21 mouse cellular contexts compared by ENCODE assay signal in genomic region chr6:67106493-67106892, GRCm38 (mm10).
DNase-seq lines count a peak whose midpoint lies in the region; ATAC-seq and TF ChIP-seq lines count a peak whose summit lies in the region.
"Had no signal": no experiment of that assay in that cellular context is flagged by ENCODE, and none has a peak within 500 bp of the region (broad histone marks: within the 10 kb centered on the region; RNA-seq: fewer than 3 reads in every experiment).

No protein-coding gene starts in this region.

- H3K27me3 ChIP-seq in intestine, embryonic 14.5 days (replicated peaks; ENCODE audit: control insufficient read depth, insufficient read depth, low read length) = no peaks in the 10 kb centered on the region
- H3K27me3 ChIP-seq in intestine, postnatal 0 days (replicated peaks; ENCODE audit: control insufficient read depth, insufficient read depth, low read length) = no peaks in the 10 kb centered on the region
- H3K27me3 ChIP-seq in C2C12 (ENCODE audit: control insufficient read depth, insufficient read depth, insufficient read length) = no peaks in the 10 kb centered on the region
- H3K27me3 ChIP-seq: forebrain, embryonic 13.5 days; liver, embryonic 15.5 days; midbrain, embryonic 13.5 days; neural tube, embryonic 13.5 days had no signal

- H3K4me1 ChIP-seq in intestine, embryonic 14.5 days (replicated peaks; ENCODE audit: control insufficient read depth, insufficient read depth, low read length) = 0 out of 2 replicates have a peak, but pooled peaks cover 5% of the 10 kb centered on the region
- no peaks in the 10 kb centered on the region; the same call in 1 of the 2 replicates for H3K4me1 ChIP-seq in intestine, postnatal 0 days (replicated peaks; ENCODE audit: control insufficient read depth, insufficient read depth, low read length)
- H3K4me1 ChIP-seq: forebrain, embryonic 13.5 days; midbrain, embryonic 13.5 days; neural tube, embryonic 13.5 days had no signal

- TF ChIP-seq CTCF in intestine, postnatal 0 days (IDR thresholded peaks at IDR 0.05; ENCODE audit: low read depth) = no peak
- no peak for TF ChIP-seq CTCF in C2C12 (IDR thresholded peaks at IDR 0.05; ENCODE audit: control insufficient read depth, insufficient read depth, insufficient read length)

- no peak overlapping the region for H3K4me2 ChIP-seq in intestine, embryonic 14.5 days (ENCODE audit: low read length)
- no peak overlapping the region for H3K4me2 ChIP-seq in intestine, postnatal 0 days (replicated peaks; ENCODE audit: low read depth)
- H3K4me2 ChIP-seq: forebrain, embryonic 13.5 days; heart, embryonic 15.5 days; liver, embryonic 15.5 days; midbrain, embryonic 13.5 days; neural tube, embryonic 13.5 days had no signal

- no peaks in the 10 kb centered on the region for H3K36me3 ChIP-seq in intestine, embryonic 14.5 days (ENCODE audit: control insufficient read depth, insufficient read depth, low read length)
- H3K36me3 ChIP-seq in intestine, postnatal 0 days (ENCODE audit: control insufficient read depth, insufficient read depth) = no peaks in the 10 kb centered on the region
- no peaks in the 10 kb centered on the region for H3K36me3 ChIP-seq in C2C12 (ENCODE audit: control insufficient read depth, insufficient read depth)
- H3K36me3 ChIP-seq: embryonic facial prominence, embryonic 10.5 days; G1E; heart, embryonic 15.5 days; liver, embryonic 15.5 days; midbrain, embryonic 13.5 days; neural tube, embryonic 13.5 days had no signal

- no peaks in the 10 kb centered on the region for H3K9me3 ChIP-seq in intestine, embryonic 14.5 days (ENCODE audit: control insufficient read depth, low read length)
- H3K9me3 ChIP-seq in intestine, postnatal 0 days (ENCODE audit: control insufficient read depth) = no peaks in the 10 kb centered on the region
- H3K9me3 ChIP-seq: embryonic facial prominence, embryonic 10.5 days; forebrain, embryonic 13.5 days; G1E; heart, embryonic 15.5 days; liver, embryonic 15.5 days; midbrain, embryonic 13.5 days; neural tube, embryonic 13.5 days had no signal

- peak; percentile 41 for DNase-seq in intestine, embryonic 14.5 days (ENCODE audit: low spot score)
- DNase-seq in 3134 (ENCODE audit: extremely low read depth, insufficient read length, low spot score) = peak; percentile 71
- DNase-seq in kidney, postnatal 14 days = peak; percentile 77
- DNase-seq in right cerebral cortex, postnatal 10 days (ENCODE audit: low spot score in 2 of 2) = no peak
- DNase-seq in left cerebral cortex, adult 9 months (ENCODE audit: low spot score in 2 of 2) = no peak
- DNase-seq: adrenal gland, postnatal 25 days; gastrocnemius, postnatal 14 days; heart, adult 2 months; heart, postnatal 4 days; right cerebral cortex, postnatal 14 days had no signal

- WGBS in intestine, embryonic 14.5 days = 87% methylated on average over 2 of the region's 2 CpGs
- WGBS in intestine, postnatal 0 days = 83% methylated on average over 2 of the region's 2 CpGs

- H3K27ac ChIP-seq in intestine, embryonic 14.5 days (ENCODE audit: low read depth) = no peak overlapping the region
- H3K27ac ChIP-seq in intestine, postnatal 0 days (ENCODE audit: low read depth, low read length) = no peak overlapping the region
- H3K27ac ChIP-seq: embryonic facial prominence, embryonic 10.5 days; forebrain, embryonic 13.5 days; heart, adult 2 months; heart, embryonic 15.5 days; liver, embryonic 15.5 days; midbrain, embryonic 13.5 days; neural tube, embryonic 13.5 days had no signal

- no peak overlapping the region for H3K9ac ChIP-seq in intestine, embryonic 14.5 days (ENCODE audit: low read length)
- H3K9ac ChIP-seq in intestine, postnatal 0 days (ENCODE audit: low read depth, low read length) = no peak overlapping the region
- H3K9ac ChIP-seq: forebrain, embryonic 13.5 days; heart, embryonic 15.5 days; liver, embryonic 15.5 days; midbrain, embryonic 13.5 days; neural tube, embryonic 13.5 days had no signal

- no peak overlapping the region for H3K4me3 ChIP-seq in intestine, embryonic 14.5 days (ENCODE audit: low read depth, low read length)
- no peak overlapping the region for H3K4me3 ChIP-seq in intestine, postnatal 0 days (ENCODE audit: low read depth, low read length)
- H3K4me3 ChIP-seq in C2C12 (ENCODE audit: insufficient read depth, poor library complexity, severe bottlenecking) = no peak overlapping the region
- H3K4me3 ChIP-seq: embryonic facial prominence, embryonic 10.5 days; forebrain, embryonic 13.5 days; heart, adult 2 months; heart, embryonic 15.5 days; liver, embryonic 15.5 days; midbrain, embryonic 13.5 days; neural tube, embryonic 13.5 days had no signal

- no peak for ATAC-seq in intestine, embryonic 14.5 days (replicated peaks; ENCODE audit: low FRiP score, low TSS enrichment, low read depth)
- ATAC-seq in intestine, postnatal 0 days = no peak
- ATAC-seq: forebrain, embryonic 13.5 days; hindbrain, embryonic 16.5 days; lung, postnatal 0 days; midbrain, embryonic 13.5 days had no signal

- no peaks in the 10 kb centered on the region for H3K79me2 ChIP-seq in C2C12 (ENCODE audit: control insufficient read depth, insufficient read depth)

- H3ac ChIP-seq in C2C12 (ENCODE audit: control insufficient read depth, insufficient read length, low read depth) = no peak overlapping the region

- no peaks in the 10 kb centered on the region for H3K79me3 ChIP-seq in C2C12 (ENCODE audit: low read depth)

TF ChIP-seq in C2C12, 6 proteins besides CTCF, POLR2A, EP300 and RAD21:
- TF ChIP-seq USF1 (IDR thresholded peaks at IDR 0.05; ENCODE audit: low read depth) (no peak), MYOG (IDR thresholded peaks at IDR 0.05; ENCODE audit: control insufficient read depth, extremely low read depth, insufficient read length) (no peak), CEBPB (IDR thresholded peaks at IDR 0.05; ENCODE audit: low read depth) (no peak), MAX (IDR thresholded peaks at IDR 0.05) (no peak), MYOD1 (IDR thresholded peaks at IDR 0.05; ENCODE audit: control insufficient read depth, insufficient read length, low read depth) (peak; percentile 73), FOSL1 (IDR thresholded peaks at IDR 0.05; ENCODE audit: insufficient read depth, low read length, poor library complexity, severe bottlenecking) (no peak)

Comparison
In these comparisons a context has a peak if more than half of its experiments do, and no peak if none do; other contexts are left out.
1. DNase-seq: peak in intestine, embryonic 14.5 days (single experiment), 3134 (single experiment) and kidney, postnatal 14 days (single experiment); none in right cerebral cortex, postnatal 10 days (0 of 2) and left cerebral cortex, adult 9 months (0 of 2).